Mouse (Mus musculus): ENCODE results near the gene Copg1. TPM values are rescaled to one million over a fixed set of nuclear protein-coding genes. Genes with fewer than 3 reads are reported as not detected.

Copg1 gene
- polyA plus RNA-seq, 1 experiment from 2014 or later, result 89.5 TPM

GRCm38 (mm10) chr6:87879628-87880027 lies 8.0 kb upstream of the Copg1 start:
- no peak overlapping the region for H3K9ac ChIP-seq (ENCODE audit: low read depth, low read length)
- no peak for ATAC-seq
- no peaks in the 10 kb centered on the region for H3K27me3 ChIP-seq (replicated peaks; ENCODE audit: control insufficient read depth, insufficient read depth, low read length)
- H3K4me2 ChIP-seq (replicated peaks; ENCODE audit: low read depth), result no peak overlapping the region
- no peaks in the 10 kb centered on the region for H3K36me3 ChIP-seq (ENCODE audit: control insufficient read depth, insufficient read depth)
- no peak overlapping the region for H3K4me3 ChIP-seq (ENCODE audit: low read depth, low read length)
- no peak for TF ChIP-seq CTCF (IDR thresholded peaks at IDR 0.05; ENCODE audit: low read depth)
- H3K4me1 ChIP-seq (replicated peaks; ENCODE audit: control insufficient read depth, insufficient read depth, low read length), result 0 out of 2 replicates have a peak, but pooled peaks cover 5% of the 10 kb centered on the region
- H3K27ac ChIP-seq (ENCODE audit: low read depth, low read length), result no peak overlapping the region
- 73% methylated on average over 3 of the region's 3 CpGs for WGBS
- H3K9me3 ChIP-seq (ENCODE audit: control insufficient read depth), result no peaks in the 10 kb centered on the region

- TF ChIP-seq CTCF (IDR thresholded peaks at IDR 0.05; ENCODE audit: low read depth), result no peak
- Histone ChIP-seq H3K27me3 (replicated peaks; ENCODE audit: control insufficient read depth, insufficient read depth, low read length) (no peaks in the 10 kb centered on the region), H3K27ac (ENCODE audit: low read depth, low read length) (no peak overlapping the region), H3K9me3 (ENCODE audit: control insufficient read depth) (no peaks in the 10 kb centered on the region), H3K9ac (ENCODE audit: low read depth, low read length) (no peak overlapping the region), H3K4me3 (ENCODE audit: low read depth, low read length) (no peak overlapping the region), H3K4me2 (replicated peaks; ENCODE audit: low read depth) (no peak overlapping the region), H3K4me1 (replicated peaks; ENCODE audit: control insufficient read depth, insufficient read depth, low read length) (0 out of 2 replicates have a peak, but pooled peaks cover 8% of the 10 kb centered on the region), H3K36me3 (ENCODE audit: control insufficient read depth, insufficient read depth) (no peaks in the 10 kb centered on the region)
- ATAC-seq, result no peak
- WGBS, result 75% methylated on average over 3 of the region's 3 CpGs
Measured at GRCm38 (mm10) chr6:87882221-87882620, 5.4 kb upstream of the Copg1 start.

- 0 out of 2 replicates have a peak, but pooled peaks cover 9% of the 10 kb centered on the region for H3K4me1 ChIP-seq (replicated peaks; ENCODE audit: control insufficient read depth, insufficient read depth, low read length)
- 77% methylated on average over 4 of the region's 4 CpGs for WGBS
Measured at GRCm38 (mm10) chr6:87882816-87883215, 4.8 kb upstream of the Copg1 start.

GRCm38 (mm10) chr6:87886721-87887120 lies 893 bp upstream of the Copg1 start:
- 37% methylated on average over 1 of the region's 1 CpGs for WGBS
- H3K9ac ChIP-seq (ENCODE audit: low read depth, low read length), result no peak overlapping the region
- no peak overlapping the region for H3K4me3 ChIP-seq (ENCODE audit: low read depth, low read length)
- H3K4me2 ChIP-seq (replicated peaks; ENCODE audit: low read depth), result no peak overlapping the region
- no peak for ATAC-seq
- TF ChIP-seq CTCF (IDR thresholded peaks at IDR 0.05; ENCODE audit: low read depth), result no peak
- no peaks in the 10 kb centered on the region for H3K9me3 ChIP-seq (ENCODE audit: control insufficient read depth)
- H3K36me3 ChIP-seq (ENCODE audit: control insufficient read depth, insufficient read depth), result peaks cover 23% of the 10 kb centered on the region
- H3K4me1 ChIP-seq (replicated peaks; ENCODE audit: control insufficient read depth, insufficient read depth, low read length), result 0 out of 2 replicates have a peak, but pooled peaks cover 4% of the 10 kb centered on the region
- H3K27me3 ChIP-seq (replicated peaks; ENCODE audit: control insufficient read depth, insufficient read depth, low read length), result no peaks in the 10 kb centered on the region
- no peak overlapping the region for H3K27ac ChIP-seq (ENCODE audit: low read depth, low read length)

More at GRCm38 (mm10) chr6:87882816-87883215, 4.8 kb upstream of the Copg1 start:
- H3K9me3 ChIP-seq (ENCODE audit: control insufficient read depth), result no peaks in the 10 kb centered on the region
- TF ChIP-seq CTCF (IDR thresholded peaks at IDR 0.05; ENCODE audit: low read depth), result no peak
- no peak overlapping the region for H3K4me3 ChIP-seq (ENCODE audit: low read depth, low read length)
- H3K27ac ChIP-seq (ENCODE audit: low read depth, low read length), result no peak overlapping the region
- ATAC-seq, result no peak
- H3K27me3 ChIP-seq (replicated peaks; ENCODE audit: control insufficient read depth, insufficient read depth, low read length), result no peaks in the 10 kb centered on the region
- H3K9ac ChIP-seq (ENCODE audit: low read depth, low read length), result no peak overlapping the region
- H3K36me3 ChIP-seq (ENCODE audit: control insufficient read depth, insufficient read depth), result no peaks in the 10 kb centered on the region
- H3K4me2 ChIP-seq (replicated peaks; ENCODE audit: low read depth), result no peak overlapping the region

- Histone ChIP-seq H3K4me3 (ENCODE audit: low read depth, low read length) (no peak overlapping the region), H3K9ac (ENCODE audit: low read depth, low read length) (no peak overlapping the region), H3K27ac (ENCODE audit: low read depth, low read length) (no peak overlapping the region), H3K4me2 (replicated peaks; ENCODE audit: low read depth) (no peak overlapping the region), H3K4me1 (replicated peaks; ENCODE audit: control insufficient read depth, insufficient read depth, low read length) (no peaks in the 10 kb centered on the region), H3K36me3 (ENCODE audit: control insufficient read depth, insufficient read depth) (peaks cover 92% of the 10 kb centered on the region), H3K9me3 (ENCODE audit: control insufficient read depth) (no peaks in the 10 kb centered on the region), H3K27me3 (replicated peaks; ENCODE audit: control insufficient read depth, insufficient read depth, low read length) (no peaks in the 10 kb centered on the region)
- TF ChIP-seq CTCF (IDR thresholded peaks at IDR 0.05; ENCODE audit: low read depth), result no peak
- WGBS, result 90% methylated on average over 7 of the region's 7 CpGs
- ATAC-seq, result no peak
Measured at GRCm38 (mm10) chr6:87893931-87894330, 6.3 kb downstream of the Copg1 start.

- Histone ChIP-seq H3K4me1 (replicated peaks; ENCODE audit: control insufficient read depth, insufficient read depth, low read length) (no peaks in the 10 kb centered on the region), H3K27ac (ENCODE audit: low read depth, low read length) (no peak overlapping the region), H3K36me3 (ENCODE audit: control insufficient read depth, insufficient read depth) (peaks cover 95% of the 10 kb centered on the region), H3K9ac (ENCODE audit: low read depth, low read length) (no peak overlapping the region), H3K4me3 (ENCODE audit: low read depth, low read length) (no peak overlapping the region), H3K9me3 (ENCODE audit: control insufficient read depth) (no peaks in the 10 kb centered on the region), H3K4me2 (replicated peaks; ENCODE audit: low read depth) (no peak overlapping the region), H3K27me3 (replicated peaks; ENCODE audit: control insufficient read depth, insufficient read depth, low read length) (no peaks in the 10 kb centered on the region)
- WGBS, result 55% methylated on average over 10 of the region's 10 CpGs
- ATAC-seq, result peak; percentile 91
- TF ChIP-seq CTCF (IDR thresholded peaks at IDR 0.05; ENCODE audit: low read depth), result no peak
Measured at GRCm38 (mm10) chr6:87898028-87898427, 10.4 kb downstream of the Copg1 start.

- ATAC-seq, result no peak
Measured at GRCm38 (mm10) chr6:87906632-87907031, 19.0 kb downstream of the Copg1 start.

More at GRCm38 (mm10) chr6:87906632-87907031, 19.0 kb downstream of the Copg1 start:
- Histone ChIP-seq H3K4me1 (replicated peaks; ENCODE audit: control insufficient read depth, insufficient read depth, low read length) (no peaks in the 10 kb centered on the region), H3K9ac (ENCODE audit: low read depth, low read length) (no peak overlapping the region), H3K36me3 (ENCODE audit: control insufficient read depth, insufficient read depth) (peaks cover 94% of the 10 kb centered on the region), H3K27ac (ENCODE audit: low read depth, low read length) (no peak overlapping the region), H3K4me3 (ENCODE audit: low read depth, low read length) (no peak overlapping the region), H3K27me3 (replicated peaks; ENCODE audit: control insufficient read depth, insufficient read depth, low read length) (no peaks in the 10 kb centered on the region), H3K4me2 (replicated peaks; ENCODE audit: low read depth) (no peak overlapping the region), H3K9me3 (ENCODE audit: control insufficient read depth) (no peaks in the 10 kb centered on the region)
- 73% methylated on average over 5 of the region's 5 CpGs for WGBS
- TF ChIP-seq CTCF (IDR thresholded peaks at IDR 0.05; ENCODE audit: low read depth), result peak; percentile 67

All from intestine, postnatal 0 days (tissue).